Mouse (Mus musculus): ENCODE measurements around the gene Trim50. TPM values are rescaled to one million over a fixed set of nuclear protein-coding genes. Genes with fewer than 3 reads are reported as not detected.

Gene Trim50
- polyA plus RNA-seq (2012; ENCODE audit: insufficient read depth, low replicate concordance), result not detected in 2 replicates

DNA sequence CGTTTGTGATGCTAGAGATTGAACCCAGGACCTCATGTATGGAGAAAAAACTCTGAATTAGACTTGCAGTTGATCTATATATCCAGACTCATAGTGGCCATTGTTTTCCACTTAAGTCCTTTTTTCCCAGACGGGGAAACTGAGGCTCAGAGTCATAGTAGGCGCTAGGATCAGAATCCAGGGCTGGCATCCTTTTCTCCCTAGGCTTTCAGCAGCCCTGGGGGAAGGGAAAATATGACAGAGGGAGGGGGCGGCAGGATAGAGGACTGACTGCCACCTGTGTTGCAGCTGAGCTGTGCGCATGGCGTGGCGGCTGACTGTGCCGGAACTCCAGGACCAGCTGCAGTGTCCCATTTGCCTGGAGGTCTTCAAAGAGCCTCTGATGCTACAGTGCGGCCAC, at the start of gene Trim50:
Gene Trim50 (plus strand): TSS at position 301 of the 400 bp plus-strand sequence.
- Histone ChIP-seq H3K27me3 (replicated peaks) (peaks cover 41% of the 10 kb centered on the region), H3K4me1 (no peaks in the 10 kb centered on the region), H3K4me3 (replicated peaks) (no peak within 1 kb of the TSS), H3K36me3 (replicated peaks; ENCODE audit: low read length) (no peaks in the 10 kb centered on the region), H3K9me3 (peaks cover 4% of the 10 kb centered on the region; the same call in 1 of the 2 replicates)
- no peak for TF ChIP-seq GATA1 (IDR thresholded peaks at IDR 0.05; ENCODE audit: borderline replicate concordance, low read length)
- TF ChIP-seq FLI1 (IDR thresholded peaks at IDR 0.05; ENCODE audit: low read length), result no peak

GRCm38 (mm10) chr5:135306321-135306965, 46.7 kb upstream of the Trim50 start:
- no peaks in the 10 kb centered on the region for H3K36me3 ChIP-seq (replicated peaks; ENCODE audit: low read length)
- no peaks in the 10 kb centered on the region for H3K9me3 ChIP-seq
- no peak overlapping the region for H3K4me3 ChIP-seq (replicated peaks)
- no peaks in the 10 kb centered on the region for H3K4me1 ChIP-seq
- peaks cover 34% of the 10 kb centered on the region for H3K27me3 ChIP-seq (replicated peaks)
- TF ChIP-seq GATA1 (IDR thresholded peaks at IDR 0.05; ENCODE audit: borderline replicate concordance, low read length) (no peak), FLI1 (IDR thresholded peaks at IDR 0.05; ENCODE audit: low read length) (no peak)

DNA sequence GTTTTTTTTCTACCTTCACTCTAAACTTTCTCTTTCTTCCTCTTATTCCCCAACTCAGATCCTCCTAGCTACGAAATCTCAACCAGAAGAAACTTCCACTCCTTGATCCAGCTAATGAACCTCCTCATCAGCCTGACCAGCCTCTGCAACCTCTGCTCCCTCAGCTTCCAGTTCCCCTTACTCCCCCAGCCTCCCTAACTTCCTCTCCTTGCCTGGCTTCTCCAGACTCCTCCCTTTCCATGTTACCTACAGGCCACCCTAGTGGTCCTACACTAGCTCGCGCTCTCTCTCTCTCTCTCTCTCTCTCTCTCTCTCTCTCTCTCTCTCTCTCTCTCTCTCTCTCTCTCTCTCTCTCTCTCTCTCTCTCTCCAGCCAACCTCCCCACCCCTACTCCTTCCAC, 36.9 kb upstream of the Trim50 start:
- Histone ChIP-seq H3K27me3 (replicated peaks) (peaks cover 31% of the 10 kb centered on the region), H3K4me1 (no peaks in the 10 kb centered on the region; the same call in 1 of the 2 replicates), H3K4me3 (replicated peaks) (no peak overlapping the region), H3K36me3 (replicated peaks; ENCODE audit: low read length) (no peaks in the 10 kb centered on the region), H3K9me3 (no peaks in the 10 kb centered on the region)
- TF ChIP-seq FLI1 (IDR thresholded peaks at IDR 0.05; ENCODE audit: low read length), result no peak
- TF ChIP-seq GATA1 (IDR thresholded peaks at IDR 0.05; ENCODE audit: borderline replicate concordance, low read length), result no peak

GRCm38 (mm10) chr5:135319856-135320255, 33.2 kb upstream of the Trim50 start:
- H3K4me1 ChIP-seq, result no peaks in the 10 kb centered on the region; the same call in 1 of the 2 replicates
- H3K36me3 ChIP-seq (replicated peaks; ENCODE audit: low read length), result no peaks in the 10 kb centered on the region
- no peak overlapping the region for H3K4me3 ChIP-seq (replicated peaks)
- H3K9me3 ChIP-seq, result no peaks in the 10 kb centered on the region
- peaks cover 30% of the 10 kb centered on the region for H3K27me3 ChIP-seq (replicated peaks)
- no peak for TF ChIP-seq GATA1 (IDR thresholded peaks at IDR 0.05; ENCODE audit: borderline replicate concordance, low read length)
- no peak for TF ChIP-seq FLI1 (IDR thresholded peaks at IDR 0.05; ENCODE audit: low read length)

DNA sequence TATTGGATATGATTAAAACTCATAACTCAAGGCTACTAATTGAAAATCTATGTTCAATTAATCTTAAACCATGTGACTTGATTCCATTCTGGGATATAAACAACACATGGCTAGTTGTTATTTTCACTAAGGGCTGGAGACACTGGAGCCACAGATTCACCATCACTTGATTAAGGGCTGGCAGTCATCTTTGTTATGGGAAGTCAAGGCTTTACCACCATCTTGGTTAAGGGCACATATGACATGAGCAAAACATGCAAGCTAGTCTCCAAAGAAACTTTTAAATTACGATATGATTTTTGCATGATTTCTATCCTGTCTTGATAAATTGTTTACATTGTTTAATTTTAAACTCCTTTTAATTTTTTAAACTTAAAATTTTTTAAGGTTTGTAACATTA, 30.9 kb upstream of the Trim50 start:
- Histone ChIP-seq H3K4me1 (peaks cover 6% of the 10 kb centered on the region), H3K36me3 (replicated peaks; ENCODE audit: low read length) (no peaks in the 10 kb centered on the region), H3K9me3 (no peaks in the 10 kb centered on the region), H3K4me3 (replicated peaks) (no peak overlapping the region), H3K27me3 (replicated peaks) (peaks cover 42% of the 10 kb centered on the region)
- TF ChIP-seq GATA1 (IDR thresholded peaks at IDR 0.05; ENCODE audit: borderline replicate concordance, low read length) (no peak), FLI1 (IDR thresholded peaks at IDR 0.05; ENCODE audit: low read length) (no peak)

- no peak for TF ChIP-seq GATA1 (IDR thresholded peaks at IDR 0.05; ENCODE audit: borderline replicate concordance, low read length)
- no peak for TF ChIP-seq FLI1 (IDR thresholded peaks at IDR 0.05; ENCODE audit: low read length)
- H3K9me3 ChIP-seq, result no peaks in the 10 kb centered on the region
- no peak overlapping the region for H3K4me3 ChIP-seq (replicated peaks)
Measured at GRCm38 (mm10) chr5:135326121-135326659, 26.9 kb upstream of the Trim50 start.

DNA sequence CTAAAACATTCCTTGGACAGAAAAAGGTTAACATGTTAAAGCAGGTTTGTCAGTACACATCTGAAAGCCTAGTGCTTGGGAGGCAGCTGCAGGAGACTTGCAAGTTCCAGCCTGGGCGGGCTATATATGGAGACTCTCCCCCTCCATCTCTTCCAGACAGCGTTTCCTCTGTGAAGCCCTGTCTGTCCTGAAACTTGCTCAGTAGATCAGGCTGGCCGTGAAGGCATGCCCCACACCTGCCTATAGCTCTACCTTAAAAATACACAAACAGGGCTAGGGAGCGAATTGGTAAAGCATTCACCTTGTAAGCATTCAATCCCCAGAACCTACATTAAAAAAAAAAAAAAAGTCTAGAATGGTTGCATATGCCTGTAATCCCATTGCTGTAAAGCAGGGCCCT, 23.6 kb upstream of the Trim50 start:
- no peaks in the 10 kb centered on the region for H3K9me3 ChIP-seq
- no peak for TF ChIP-seq GATA1 (IDR thresholded peaks at IDR 0.05; ENCODE audit: borderline replicate concordance, low read length)
- no peak for TF ChIP-seq FLI1 (IDR thresholded peaks at IDR 0.05; ENCODE audit: low read length)
- no peak overlapping the region for H3K4me3 ChIP-seq (replicated peaks)
- peaks cover 39% of the 10 kb centered on the region for H3K4me1 ChIP-seq
- no peaks in the 10 kb centered on the region for H3K36me3 ChIP-seq (replicated peaks; ENCODE audit: low read length)
- H3K27me3 ChIP-seq (replicated peaks), result peaks cover 44% of the 10 kb centered on the region

More at GRCm38 (mm10) chr5:135326121-135326659, 26.9 kb upstream of the Trim50 start:
- H3K4me1 ChIP-seq, result peaks cover 37% of the 10 kb centered on the region
- H3K27me3 ChIP-seq (replicated peaks), result peaks cover 45% of the 10 kb centered on the region
- no peaks in the 10 kb centered on the region for H3K36me3 ChIP-seq (replicated peaks; ENCODE audit: low read length)

- H3K4me3 ChIP-seq (replicated peaks), result no peak overlapping the region
Measured at GRCm38 (mm10) chr5:135330201-135330600, 22.9 kb upstream of the Trim50 start.

DNA sequence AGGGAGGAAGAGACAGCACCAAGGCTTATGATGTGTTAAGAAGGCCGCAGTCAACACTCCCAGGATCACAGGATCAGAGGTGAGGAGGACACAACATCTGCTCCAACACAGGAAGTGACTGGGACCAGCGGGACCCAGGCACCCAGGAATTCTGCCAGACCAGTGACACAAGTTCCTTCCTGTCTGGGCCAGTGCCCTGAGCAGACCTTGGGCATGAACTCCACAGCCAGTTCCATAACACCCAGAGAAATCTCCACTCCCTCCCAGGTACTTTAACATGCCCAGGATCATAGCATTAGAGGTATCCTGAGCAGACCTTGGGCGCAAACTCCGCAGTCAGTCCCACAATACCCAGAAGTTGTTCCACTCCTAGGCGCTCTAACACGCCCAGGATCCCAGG, 21.9 kb upstream of the Trim50 start:
- H3K27me3 ChIP-seq (replicated peaks), result peaks cover 37% of the 10 kb centered on the region
- H3K4me3 ChIP-seq (replicated peaks), result no peak overlapping the region
- no peaks in the 10 kb centered on the region for H3K9me3 ChIP-seq
- H3K4me1 ChIP-seq, result peaks cover 35% of the 10 kb centered on the region
- TF ChIP-seq FLI1 (IDR thresholded peaks at IDR 0.05; ENCODE audit: low read length) (no peak), GATA1 (IDR thresholded peaks at IDR 0.05; ENCODE audit: borderline replicate concordance, low read length) (no peak)
- H3K36me3 ChIP-seq (replicated peaks; ENCODE audit: low read length), result no peaks in the 10 kb centered on the region

More at GRCm38 (mm10) chr5:135330201-135330600, 22.9 kb upstream of the Trim50 start:
- TF ChIP-seq FLI1 (IDR thresholded peaks at IDR 0.05; ENCODE audit: low read length), result no peak
- no peak for TF ChIP-seq GATA1 (IDR thresholded peaks at IDR 0.05; ENCODE audit: borderline replicate concordance, low read length)
- no peaks in the 10 kb centered on the region for H3K36me3 ChIP-seq (replicated peaks; ENCODE audit: low read length)
- no peaks in the 10 kb centered on the region for H3K9me3 ChIP-seq
- peaks cover 39% of the 10 kb centered on the region for H3K4me1 ChIP-seq
- H3K27me3 ChIP-seq (replicated peaks), result peaks cover 43% of the 10 kb centered on the region

DNA sequence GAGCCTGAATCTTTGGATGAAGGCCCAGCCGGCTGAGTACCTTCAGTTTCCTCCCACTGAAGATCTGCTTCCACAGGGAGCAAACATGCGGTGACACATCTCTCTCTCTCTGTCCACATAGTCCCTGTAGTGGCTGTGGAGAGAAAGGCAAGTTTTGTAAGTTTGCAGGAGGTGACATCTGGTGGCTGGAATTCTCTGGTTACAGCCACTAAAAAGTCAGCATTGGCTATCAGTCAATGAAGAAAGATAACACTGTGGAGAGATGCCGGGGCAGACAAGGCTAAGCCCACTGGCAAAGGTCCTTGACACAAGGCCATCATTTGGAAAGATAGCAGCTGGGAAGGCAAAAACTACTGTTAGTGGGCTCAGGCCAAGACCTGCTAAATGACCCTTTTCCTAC, 15.5 kb upstream of the Trim50 start:
- H3K27me3 ChIP-seq (replicated peaks), result peaks cover 54% of the 10 kb centered on the region
- H3K4me3 ChIP-seq (replicated peaks), result no peak overlapping the region
- H3K9me3 ChIP-seq, result no peaks in the 10 kb centered on the region
- no peaks in the 10 kb centered on the region for H3K36me3 ChIP-seq (replicated peaks; ENCODE audit: low read length)
- no peaks in the 10 kb centered on the region for H3K4me1 ChIP-seq
- no peak for TF ChIP-seq GATA1 (IDR thresholded peaks at IDR 0.05; ENCODE audit: borderline replicate concordance, low read length)
- no peak for TF ChIP-seq FLI1 (IDR thresholded peaks at IDR 0.05; ENCODE audit: low read length)
